Mouse (Mus musculus) kidney, embryonic 14.5 days (tissue): ENCODE results near the gene Pcolce2. TPM values are rescaled to one million over a fixed set of nuclear protein-coding genes. Genes with fewer than 3 reads are reported as not detected.

ENCODE experiments used
- ATAC-seq: fragments of 200-750 bp; cut with Nextera tagmentation; 2 replicates; pipeline ENCODE4 v1.8.0; 2017; ENCODE audit warnings: moderate number of reproducible peaks, mild to moderate bottlenecking, moderate TSS enrichment, moderate library complexity; ENCODE audit not compliant: low FRiP score, low TSS enrichment
- H3K27ac ChIP-seq: fragments of 300-500 bp; sonication (generic); 2 replicates; pipeline ENCODE4 v1.5.1; 2014; ENCODE audit warnings: low read depth, mild to moderate bottlenecking, low read length, moderate library complexity, mixed read lengths
- H3K27me3 ChIP-seq: fragments of 300-500 bp; sonication (generic); 2 replicates; pipeline ENCODE4 v1.6.1; 2014; ENCODE audit warnings: mild to moderate bottlenecking, low read length; ENCODE audit not compliant: control insufficient read depth, insufficient read depth
- H3K36me3 ChIP-seq: fragments of 300-500 bp; sonication (generic); 2 replicates; pipeline ENCODE4 v1.6.1; 2014; ENCODE audit warnings: low read length, mixed read lengths; ENCODE audit not compliant: control insufficient read depth, insufficient read depth
- H3K4me1 ChIP-seq: fragments of 300-500 bp; sonication (generic); 2 replicates; pipeline ENCODE4 v1.6.1; 2014; ENCODE audit warnings: low read length, mixed read lengths; ENCODE audit not compliant: control insufficient read depth, insufficient read depth
- H3K4me2 ChIP-seq: fragments of 300-500 bp; sonication (generic); replicated peaks from 2 replicates; pipeline ENCODE4 v1.6.1; 2014; ENCODE audit warnings: low read depth, mild to moderate bottlenecking, low read length
- H3K4me3 ChIP-seq: fragments of 300-500 bp; sonication (generic); 2 replicates; pipeline ENCODE4 v1.5.1; 2014; ENCODE audit warnings: mild to moderate bottlenecking, low read length
- H3K9ac ChIP-seq: fragments of 300-500 bp; sonication (generic); 2 replicates; pipeline ENCODE4 v1.6.1; 2014; ENCODE audit warnings: low read depth, mild to moderate bottlenecking, low read length, moderate library complexity
- H3K9me3 ChIP-seq: fragments of 300-500 bp; sonication (generic); 2 replicates; pipeline ENCODE4 v1.6.1; 2016; ENCODE audit warnings: low read length; ENCODE audit not compliant: control insufficient read depth
- WGBS: fragments of 180-500 bp; shearing (Covaris S2); extraction: QIAGEN DNeasy Blood & Tissue Kit; methylation state at CpG from one replicate; pipeline ENCODE4 v1.1.7; 2014; 5-methylcytosine and 5-hydroxymethylcytosine counted together
- polyA plus RNA-seq: library from polyadenylated mRNA; unstranded; fragments of >200 nt; fragmentation: Nextera tagmentation; extraction: Ambion mirVana; gene quantifications from 2 replicates; pipeline ENCODE4 v1.2.1, GENCODE M21; 2014

The Pcolce2 gene
- polyA plus RNA-seq, 1 experiment from 2014 or later: 1.5 TPM

DNA sequence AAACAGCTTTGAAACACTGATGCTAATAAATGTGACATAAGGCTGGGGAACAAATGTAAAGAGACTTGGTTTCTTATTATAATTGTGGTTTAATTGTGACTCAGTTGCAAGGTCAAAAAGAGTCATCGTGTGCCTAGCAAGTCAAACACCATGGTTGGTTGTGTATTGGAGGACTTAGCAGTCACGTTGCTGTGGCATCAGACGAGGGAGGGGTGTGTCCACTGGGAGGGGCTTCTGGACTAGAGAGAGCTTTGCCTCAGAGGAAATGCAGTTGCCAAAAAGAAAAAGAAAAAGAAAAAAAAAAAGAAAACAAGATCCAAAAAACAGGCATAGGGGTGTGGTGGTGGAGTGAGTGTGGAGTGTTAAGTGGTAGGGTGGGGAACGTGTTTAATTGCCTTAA is 2.5 kb downstream of the Pcolce2 start:
- H3K4me3 ChIP-seq: no peak overlapping the region
- H3K27me3 ChIP-seq: peaks cover 18% of the 10 kb centered on the region; the same call in 1 of the 2 replicates
- no peaks in the 10 kb centered on the region for H3K4me1 ChIP-seq
- ATAC-seq: no peak
- no peak overlapping the region for H3K4me2 ChIP-seq
- no peak overlapping the region for H3K9ac ChIP-seq
- no peaks in the 10 kb centered on the region for H3K9me3 ChIP-seq
- no peak overlapping the region for H3K27ac ChIP-seq
- H3K36me3 ChIP-seq: no peaks in the 10 kb centered on the region
- 34% methylated on average over 4 of the region's 4 CpGs for WGBS

DNA sequence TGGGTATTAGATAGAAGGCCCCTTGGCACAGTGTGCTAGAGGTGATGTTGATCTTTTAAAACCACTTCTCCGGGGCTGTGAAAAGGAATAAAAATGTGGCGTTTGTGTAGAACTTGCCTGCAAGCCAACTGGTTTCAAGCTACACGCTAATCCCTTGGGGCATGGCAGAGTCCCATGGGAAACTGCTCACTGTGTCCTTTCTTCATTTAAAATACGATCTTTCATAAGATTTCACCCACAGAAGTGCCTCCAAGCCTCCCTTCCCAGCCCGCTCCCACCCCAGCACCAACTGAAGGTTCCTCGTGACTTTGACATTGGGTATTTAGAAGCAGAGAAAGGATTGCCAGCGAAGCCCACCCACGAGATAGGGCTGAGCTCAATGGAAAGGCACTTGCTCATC is 8.5 kb downstream of the Pcolce2 start:
- Histone ChIP-seq H3K4me2 (no peak overlapping the region), H3K4me3 (no peak overlapping the region), H3K27me3 (no peaks in the 10 kb centered on the region), H3K27ac (no peak overlapping the region), H3K4me1 (no peaks in the 10 kb centered on the region), H3K9me3 (no peaks in the 10 kb centered on the region), H3K36me3 (no peaks in the 10 kb centered on the region), H3K9ac (no peak overlapping the region)
- 90% methylated on average over 8 of the region's 8 CpGs for WGBS
- no peak for ATAC-seq

DNA sequence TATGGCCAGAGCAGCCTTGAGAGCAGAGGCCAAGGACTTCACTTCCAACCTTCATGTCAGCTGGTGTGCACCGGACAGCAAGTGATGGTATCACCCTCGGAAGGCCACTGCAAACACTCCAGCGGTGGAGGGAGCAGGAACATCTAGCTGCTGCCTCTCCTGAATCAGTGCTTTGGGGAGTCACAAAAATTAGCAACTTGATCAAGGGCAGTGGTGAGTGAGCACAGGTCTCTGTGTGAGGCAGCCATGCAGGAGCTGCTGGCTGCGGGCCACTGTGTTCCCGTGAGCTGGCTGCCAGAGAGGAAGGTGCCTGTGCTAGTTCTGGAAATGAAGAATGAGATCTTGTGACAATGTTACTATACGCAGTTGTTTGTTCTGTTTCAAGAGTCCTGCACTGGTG is 16.0 kb downstream of the Pcolce2 start:
- H3K27ac ChIP-seq: no peak overlapping the region
- H3K9me3 ChIP-seq: no peaks in the 10 kb centered on the region
- H3K4me2 ChIP-seq: no peak overlapping the region
- H3K36me3 ChIP-seq: no peaks in the 10 kb centered on the region
- ATAC-seq: no peak
- H3K27me3 ChIP-seq: no peaks in the 10 kb centered on the region
- 90% methylated on average over 6 of the region's 6 CpGs for WGBS
- no peaks in the 10 kb centered on the region for H3K4me1 ChIP-seq
- H3K4me3 ChIP-seq: no peak overlapping the region
- no peak overlapping the region for H3K9ac ChIP-seq

DNA sequence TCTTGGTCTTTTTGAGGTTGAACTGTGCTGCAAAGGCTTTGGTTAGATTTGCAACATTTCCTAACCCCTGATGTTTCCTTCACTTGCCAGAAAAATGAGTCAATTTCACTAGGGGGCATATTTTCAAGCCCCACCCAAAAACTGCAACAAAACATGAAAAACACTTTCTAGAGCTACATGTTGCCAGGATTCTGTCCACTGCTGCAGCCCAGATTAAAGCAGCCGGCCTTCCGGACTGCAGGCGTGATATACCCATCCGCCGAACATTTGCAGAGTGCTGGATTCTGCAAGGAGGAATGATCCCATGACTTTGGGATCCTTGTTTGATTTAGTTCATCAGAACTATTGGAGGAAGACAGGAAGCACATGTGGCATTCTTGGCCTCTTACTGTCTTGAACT is 17.0 kb downstream of the Pcolce2 start:
- ATAC-seq: no peak
- Histone ChIP-seq H3K27ac (no peak overlapping the region), H3K4me2 (no peak overlapping the region), H3K4me1 (no peaks in the 10 kb centered on the region), H3K36me3 (no peaks in the 10 kb centered on the region), H3K27me3 (no peaks in the 10 kb centered on the region), H3K9ac (no peak overlapping the region), H3K4me3 (no peak overlapping the region), H3K9me3 (no peaks in the 10 kb centered on the region)
- WGBS: 94% methylated on average over 5 of the region's 5 CpGs

DNA sequence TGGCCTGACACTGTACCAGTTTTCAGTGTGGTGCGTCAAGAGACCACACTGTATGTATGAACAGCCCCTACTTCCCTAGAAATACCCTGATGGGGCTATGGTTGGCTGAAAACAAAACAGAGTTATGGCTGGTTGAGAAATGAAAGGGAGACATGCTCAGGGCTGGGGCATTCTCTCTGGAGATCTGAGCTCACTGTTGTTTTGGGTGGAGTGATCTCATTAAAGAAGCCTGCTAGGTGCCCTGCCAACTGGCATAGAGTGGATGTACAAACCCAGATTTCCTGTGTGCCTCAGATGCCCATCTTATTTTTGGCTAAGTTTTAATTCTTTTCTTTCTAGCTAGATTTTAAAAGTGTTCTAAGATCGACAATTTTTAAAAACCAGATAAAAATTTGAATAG is 20.5 kb downstream of the Pcolce2 start:
- Histone ChIP-seq H3K9me3 (no peaks in the 10 kb centered on the region), H3K36me3 (no peaks in the 10 kb centered on the region), H3K4me2 (no peak overlapping the region), H3K27ac (no peak overlapping the region), H3K9ac (no peak overlapping the region), H3K4me1 (no peaks in the 10 kb centered on the region), H3K4me3 (no peak overlapping the region), H3K27me3 (no peaks in the 10 kb centered on the region)
- no peak for ATAC-seq
- 84% methylated on average over 2 of the region's 2 CpGs for WGBS

DNA sequence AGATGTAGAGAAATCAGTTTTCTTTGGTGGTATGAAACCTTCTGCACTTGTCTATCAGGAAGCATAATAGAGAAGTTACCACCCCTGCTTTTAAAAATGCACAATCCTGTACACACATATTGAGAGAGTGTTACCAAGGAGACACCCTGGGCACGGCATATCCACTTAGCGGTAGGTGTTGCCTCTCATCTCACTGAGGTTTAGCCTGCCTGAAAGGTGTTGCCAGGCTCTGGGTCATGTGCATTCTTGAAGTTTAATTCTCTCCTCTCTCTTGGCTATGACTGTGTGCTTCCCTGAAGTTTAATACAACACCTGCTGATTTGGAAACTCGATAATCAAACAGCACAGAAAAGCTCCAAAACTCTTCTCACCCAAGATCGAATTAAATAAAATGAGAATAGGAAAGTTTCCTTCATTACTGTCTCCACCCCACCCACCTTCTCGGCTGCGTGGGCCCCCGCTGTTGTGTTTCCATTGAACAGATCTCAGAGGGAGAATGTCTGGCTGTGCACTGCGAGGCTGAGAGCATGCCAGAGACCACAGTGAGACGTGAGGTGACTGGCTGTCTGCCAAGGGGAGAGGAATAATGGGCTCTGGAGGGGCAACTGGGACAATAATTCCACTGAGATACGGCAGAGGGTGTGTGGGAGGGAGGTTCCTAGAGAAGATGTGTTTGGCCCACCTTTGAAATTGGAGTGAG is 27.0 kb downstream of the Pcolce2 start:
- H3K27ac ChIP-seq: no peak overlapping the region
- WGBS: 59% methylated on average over 10 of the region's 10 CpGs
- no peak overlapping the region for H3K4me2 ChIP-seq
- H3K9ac ChIP-seq: no peak overlapping the region
- no peak for ATAC-seq
- H3K36me3 ChIP-seq: no peaks in the 10 kb centered on the region
- no peaks in the 10 kb centered on the region for H3K9me3 ChIP-seq
- no peak overlapping the region for H3K4me3 ChIP-seq
- no peaks in the 10 kb centered on the region for H3K4me1 ChIP-seq
- H3K27me3 ChIP-seq: no peaks in the 10 kb centered on the region

DNA sequence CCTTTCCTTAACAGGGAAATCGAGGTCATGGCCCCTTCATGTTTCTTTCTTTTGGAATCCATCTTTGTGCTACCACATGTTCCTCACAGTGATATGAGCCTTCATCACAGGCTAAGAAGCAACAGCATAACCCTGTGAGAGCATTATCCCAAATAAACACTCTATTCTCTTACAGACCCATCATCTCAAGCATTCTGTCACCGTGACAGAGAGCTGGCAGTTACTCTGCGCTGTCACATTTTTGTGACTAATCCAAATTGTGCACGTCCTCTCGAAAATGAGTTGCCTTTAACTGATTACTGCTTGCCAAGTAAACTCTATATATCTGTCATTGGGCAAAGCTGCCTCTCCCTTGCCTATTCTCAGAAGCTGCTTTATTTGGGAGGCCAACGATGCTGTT is 28.4 kb downstream of the Pcolce2 start:
- no peak overlapping the region for H3K4me3 ChIP-seq
- H3K27ac ChIP-seq: no peak overlapping the region
- no peaks in the 10 kb centered on the region for H3K4me1 ChIP-seq
- H3K4me2 ChIP-seq: no peak overlapping the region
- WGBS: 84% methylated on average over 6 of the region's 6 CpGs
- no peaks in the 10 kb centered on the region for H3K9me3 ChIP-seq
- H3K9ac ChIP-seq: no peak overlapping the region
- H3K27me3 ChIP-seq: no peaks in the 10 kb centered on the region
- ATAC-seq: no peak
- H3K36me3 ChIP-seq: no peaks in the 10 kb centered on the region

DNA sequence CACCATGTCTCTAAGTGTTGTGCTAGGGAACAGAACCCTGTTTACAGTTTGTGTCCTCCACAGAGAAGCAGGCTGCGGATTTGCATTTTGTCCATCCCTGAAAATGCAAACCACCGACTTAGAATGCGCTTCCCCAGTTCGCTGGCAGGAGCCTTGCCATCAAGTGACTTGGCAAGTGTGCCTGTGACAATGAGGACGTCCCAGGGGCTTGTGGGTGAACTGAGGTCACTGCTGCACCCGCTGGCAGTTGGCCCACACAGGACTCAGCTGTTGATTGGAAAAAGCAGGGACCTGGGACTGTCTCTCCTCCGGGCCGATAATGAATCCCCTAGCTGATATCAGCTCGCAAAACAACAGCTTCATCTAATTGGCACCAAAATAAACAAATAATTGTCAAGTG is 30.4 kb downstream of the Pcolce2 start:
- no peak overlapping the region for H3K4me3 ChIP-seq
- H3K9me3 ChIP-seq: no peaks in the 10 kb centered on the region
- H3K4me2 ChIP-seq: no peak overlapping the region
- H3K27ac ChIP-seq: no peak overlapping the region
- no peaks in the 10 kb centered on the region for H3K4me1 ChIP-seq
- no peak overlapping the region for H3K9ac ChIP-seq
- no peak for ATAC-seq
- no peaks in the 10 kb centered on the region for H3K36me3 ChIP-seq
- H3K27me3 ChIP-seq: no peaks in the 10 kb centered on the region
- 65% methylated on average over 9 of the region's 9 CpGs for WGBS

DNA sequence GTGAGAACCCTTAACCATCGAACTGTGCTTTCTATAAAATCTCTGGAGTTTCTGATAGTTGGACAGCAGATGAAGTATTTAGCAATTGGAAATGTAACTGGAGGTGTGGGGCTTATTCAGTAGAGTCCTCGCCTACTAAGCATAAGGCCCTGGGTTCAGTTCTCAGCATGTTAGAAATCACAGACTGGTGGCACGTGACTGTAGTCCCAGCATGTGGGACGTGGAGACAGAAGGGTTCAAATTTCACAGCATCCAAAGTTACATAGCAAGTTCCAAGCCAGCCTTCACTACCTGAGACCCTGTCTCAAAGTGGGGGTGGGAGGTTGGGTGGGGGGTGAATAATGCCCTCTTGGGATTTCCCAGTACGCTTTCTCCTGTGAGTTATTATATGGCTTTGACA is 30.9 kb downstream of the Pcolce2 start:
- H3K27ac ChIP-seq: no peak overlapping the region
- no peak overlapping the region for H3K4me3 ChIP-seq
- WGBS: 53% methylated on average over 5 of the region's 5 CpGs
- no peak overlapping the region for H3K9ac ChIP-seq
- H3K36me3 ChIP-seq: no peaks in the 10 kb centered on the region
- H3K4me1 ChIP-seq: no peaks in the 10 kb centered on the region
- no peak for ATAC-seq
- no peaks in the 10 kb centered on the region for H3K27me3 ChIP-seq
- no peak overlapping the region for H3K4me2 ChIP-seq
- H3K9me3 ChIP-seq: no peaks in the 10 kb centered on the region
